14 mouse cellular contexts compared by ENCODE assay signal in genomic region chr7:83549353-83549774, GRCm38 (mm10). TPM values are rescaled to one million over a fixed set of nuclear protein-coding genes. Genes with fewer than 3 reads are reported as not detected.
DNase-seq lines count a peak whose midpoint lies in the region; ATAC-seq and TF ChIP-seq lines count a peak whose summit lies in the region.
"Had no signal": no experiment of that assay in that cellular context is flagged by ENCODE, and none has a peak within 500 bp of the region (broad histone marks: within the 10 kb centered on the region; RNA-seq: fewer than 3 reads in every experiment).

No protein-coding gene starts in this region.

- H3K4me2 ChIP-seq in heart, embryonic 12.5 days, result peak overlapping the region; percentile 43; the same call in 1 of the 2 replicates
- H3K4me2 ChIP-seq in stomach, embryonic 16.5 days (ENCODE audit: low read depth, low read length), result no peak overlapping the region
- no peak overlapping the region for H3K4me2 ChIP-seq in stomach, postnatal 0 days (replicated peaks; ENCODE audit: low read depth)
- no peak overlapping the region for H3K4me2 ChIP-seq in intestine, embryonic 15.5 days (replicated peaks)

- H3K4me3 ChIP-seq in heart, embryonic 12.5 days, result no peak overlapping the region
- H3K4me3 ChIP-seq in heart, adult 2 months, result no peak overlapping the region
- no peak overlapping the region for H3K4me3 ChIP-seq in stomach, embryonic 16.5 days (replicated peaks; ENCODE audit: low read length)
- H3K4me3 ChIP-seq in stomach, postnatal 0 days (ENCODE audit: low read depth, low read length), result no peak overlapping the region
- no peak overlapping the region for H3K4me3 ChIP-seq in midbrain, embryonic 10.5 days
- H3K4me3 ChIP-seq in intestine, embryonic 15.5 days (replicated peaks), result no peak overlapping the region
- H3K4me3 ChIP-seq: embryonic facial prominence, embryonic 15.5 days had no signal

- H3K9me3 ChIP-seq in heart, embryonic 12.5 days (replicated peaks), result no peaks in the 10 kb centered on the region
- H3K9me3 ChIP-seq in stomach, embryonic 16.5 days (replicated peaks; ENCODE audit: control insufficient read depth, low read length), result no peaks in the 10 kb centered on the region
- H3K9me3 ChIP-seq in stomach, postnatal 0 days (ENCODE audit: control insufficient read depth, low read length), result no peaks in the 10 kb centered on the region
- no peaks in the 10 kb centered on the region for H3K9me3 ChIP-seq in midbrain, embryonic 10.5 days (replicated peaks)
- H3K9me3 ChIP-seq in intestine, embryonic 15.5 days, result no peaks in the 10 kb centered on the region
- H3K9me3 ChIP-seq: embryonic facial prominence, embryonic 15.5 days had no signal

- H3K36me3 ChIP-seq in heart, embryonic 12.5 days, result no peaks in the 10 kb centered on the region
- no peaks in the 10 kb centered on the region for H3K36me3 ChIP-seq in heart, adult 2 months (ENCODE audit: control insufficient read depth, insufficient read depth, low read length)
- H3K36me3 ChIP-seq in stomach, embryonic 16.5 days (ENCODE audit: control insufficient read depth, insufficient read depth, low read length), result no peaks in the 10 kb centered on the region
- no peaks in the 10 kb centered on the region for H3K36me3 ChIP-seq in stomach, postnatal 0 days (ENCODE audit: control insufficient read depth, insufficient read depth, low read length)
- H3K36me3 ChIP-seq in midbrain, embryonic 10.5 days, result no peaks in the 10 kb centered on the region
- H3K36me3 ChIP-seq in intestine, embryonic 15.5 days, result no peaks in the 10 kb centered on the region
- H3K36me3 ChIP-seq: embryonic facial prominence, embryonic 15.5 days had no signal

- ATAC-seq in heart, embryonic 12.5 days (ENCODE audit: insufficient number of reproducible peaks, low FRiP score), result no peak
- ATAC-seq in stomach, embryonic 16.5 days (ENCODE audit: insufficient read depth, low FRiP score), result no peak
- no peak for ATAC-seq in stomach, postnatal 0 days (ENCODE audit: low FRiP score, low TSS enrichment)
- no peak for ATAC-seq in intestine, embryonic 15.5 days

- no peak for TF ChIP-seq POLR2A in heart, adult 2 months (IDR thresholded peaks at IDR 0.05; ENCODE audit: insufficient read depth, low read depth, low read length)

- H3K27me3 ChIP-seq in heart, embryonic 12.5 days (replicated peaks), result peaks cover 33% of the 10 kb centered on the region
- H3K27me3 ChIP-seq in heart, adult 2 months (ENCODE audit: control insufficient read depth, insufficient read depth, low read length), result no peaks in the 10 kb centered on the region
- H3K27me3 ChIP-seq in stomach, embryonic 16.5 days (ENCODE audit: control insufficient read depth, insufficient read depth, low read length), result no peaks in the 10 kb centered on the region
- H3K27me3 ChIP-seq in stomach, postnatal 0 days (ENCODE audit: control insufficient read depth, insufficient read depth, low read length), result no peaks in the 10 kb centered on the region
- no peaks in the 10 kb centered on the region for H3K27me3 ChIP-seq in midbrain, embryonic 10.5 days (ENCODE audit: low read depth, poor library complexity, severe bottlenecking)
- no peaks in the 10 kb centered on the region for H3K27me3 ChIP-seq in intestine, embryonic 15.5 days (replicated peaks)

- 0 out of 2 replicates have a peak, but pooled peaks cover 13% of the 10 kb centered on the region for H3K4me1 ChIP-seq in heart, embryonic 12.5 days (replicated peaks)
- no peaks in the 10 kb centered on the region for H3K4me1 ChIP-seq in heart, adult 2 months (ENCODE audit: control insufficient read depth, insufficient read depth, low read length)
- no peaks in the 10 kb centered on the region for H3K4me1 ChIP-seq in stomach, embryonic 16.5 days (ENCODE audit: control insufficient read depth, insufficient read depth, low read length)
- H3K4me1 ChIP-seq in stomach, postnatal 0 days (replicated peaks; ENCODE audit: control insufficient read depth, insufficient read depth), result no peaks in the 10 kb centered on the region
- peaks cover 22% of the 10 kb centered on the region for H3K4me1 ChIP-seq in midbrain, embryonic 10.5 days
- 0 out of 2 replicates have a peak, but pooled peaks cover 3% of the 10 kb centered on the region for H3K4me1 ChIP-seq in intestine, embryonic 15.5 days (replicated peaks)

- no peak for TF ChIP-seq EP300 in heart, adult 2 months (IDR thresholded peaks at IDR 0.05; ENCODE audit: insufficient read depth, low read depth, low read length)
- no peak for TF ChIP-seq EP300 in stomach, postnatal 0 days (optimal IDR thresholded peaks at IDR 0.05)

- intact Hi-C loops in heart, adult 2 months (cut with DNase I), result no loop called here

- H3K79me2 ChIP-seq in heart, adult 2 months (replicated peaks; ENCODE audit: control insufficient read depth, insufficient read depth, low read length), result no peaks in the 10 kb centered on the region

- no peak overlapping the region for H3K9ac ChIP-seq in heart, embryonic 12.5 days
- no peak overlapping the region for H3K9ac ChIP-seq in heart, adult 2 months (ENCODE audit: low read depth, low read length)
- H3K9ac ChIP-seq in stomach, embryonic 16.5 days (ENCODE audit: low read length), result 0 out of 2 replicates have a peak overlapping the region, but pooled peaks have one; percentile 5
- H3K9ac ChIP-seq in stomach, postnatal 0 days (ENCODE audit: low read length), result no peak overlapping the region
- H3K9ac ChIP-seq in intestine, embryonic 15.5 days, result no peak overlapping the region
- H3K9ac ChIP-seq: embryonic facial prominence, embryonic 15.5 days had no signal

- WGBS in heart, embryonic 12.5 days, result 50% methylated on average over 7 of the region's 7 CpGs
- 70% methylated on average over 7 of the region's 7 CpGs for WGBS in heart, adult 2 months
- 66% methylated on average over 7 of the region's 7 CpGs for WGBS in stomach, embryonic 16.5 days
- WGBS in stomach, postnatal 0 days, result 67% methylated on average over 7 of the region's 7 CpGs
- 61% methylated on average over 7 of the region's 7 CpGs for WGBS in midbrain, embryonic 10.5 days
- 74% methylated on average over 7 of the region's 7 CpGs for WGBS in intestine, embryonic 15.5 days

- no peak for DNase-seq in heart, adult 2 months
- no peak for DNase-seq in stomach, postnatal 0 days (ENCODE audit: low spot score)
- no peak for DNase-seq in midbrain, embryonic 10.5 days (ENCODE audit: low spot score)
- no peak for DNase-seq in lung, postnatal 14 days
- DNase-seq in urinary bladder, adult 18-20 months (ENCODE audit: low spot score in 2 of 2), result no peak
- DNase-seq: adrenal gland, adult 8-10 months; cerebellum, adult 11-12 months; thymus, postnatal 4 days had no signal

- TF ChIP-seq CTCF in heart, adult 2 months (IDR thresholded peaks at IDR 0.05), result no peak
- TF ChIP-seq CTCF in stomach, postnatal 0 days (IDR thresholded peaks at IDR 0.05; ENCODE audit: low read depth), result no peak

- H3K27ac ChIP-seq in heart, embryonic 12.5 days (ENCODE audit: poor library complexity, severe bottlenecking), result no peak overlapping the region
- H3K27ac ChIP-seq in heart, adult 2 months, result no peak overlapping the region
- H3K27ac ChIP-seq in stomach, embryonic 16.5 days (ENCODE audit: low read length), result no peak overlapping the region
- no peak overlapping the region for H3K27ac ChIP-seq in stomach, postnatal 0 days (replicated peaks)
- H3K27ac ChIP-seq in midbrain, embryonic 10.5 days (replicated peaks), result peak overlapping the region; percentile 79
- H3K27ac ChIP-seq in intestine, embryonic 15.5 days, result no peak overlapping the region
- H3K27ac ChIP-seq: embryonic facial prominence, embryonic 15.5 days had no signal

RNA-seq across cellular contexts. Expression of gene Tmc3, which starts 35.4 kb away (rescaled TPM):
- polyA plus RNA-seq in heart, embryonic 12.5 days (2016; fragmentation: Nextera tagmentation; extraction: Ambion mirVana), result 0.15 and 0.63 TPM in 2 replicates
- total RNA-seq in heart, adult 2 months (2021), result under 1 TPM in 1 of 2 experiments, not detected in 1; 0.11 TPM
- polyA plus RNA-seq in heart, adult 2 months (2012; rRNA removed), result 0.08 and 0.44 TPM in 2 replicates
- polyA plus RNA-seq in stomach, embryonic 16.5 days (2015; fragmentation: Nextera tagmentation; extraction: Ambion mirVana), result 0.70 and 1.3 TPM in 2 replicates
- 1.1 and 1.2 TPM in 2 replicates for polyA plus RNA-seq in stomach, postnatal 0 days (2015; fragmentation: Nextera tagmentation; extraction: Ambion mirVana)
- 0.38 and 1.2 TPM in 2 replicates for polyA plus RNA-seq in midbrain, embryonic 10.5 days (2016; fragmentation: Nextera tagmentation; extraction: Ambion mirVana)
- polyA plus RNA-seq in intestine, embryonic 15.5 days (2015; fragmentation: Nextera tagmentation; extraction: Ambion mirVana), result 0.90 and 1.1 TPM in 2 replicates
- total RNA-seq: gastrocnemius, adult 8-10 months had no signal
- polyA plus RNA-seq: lung, embryonic 16.5 days had no signal
